Mouse (Mus musculus): ENCODE data around the gene Kri1. TPM values are rescaled to one million over a fixed set of nuclear protein-coding genes. Genes with fewer than 3 reads are reported as not detected.

Gene Kri1
- polyA plus RNA-seq, 1 experiment = 48.2 TPM

DNA sequence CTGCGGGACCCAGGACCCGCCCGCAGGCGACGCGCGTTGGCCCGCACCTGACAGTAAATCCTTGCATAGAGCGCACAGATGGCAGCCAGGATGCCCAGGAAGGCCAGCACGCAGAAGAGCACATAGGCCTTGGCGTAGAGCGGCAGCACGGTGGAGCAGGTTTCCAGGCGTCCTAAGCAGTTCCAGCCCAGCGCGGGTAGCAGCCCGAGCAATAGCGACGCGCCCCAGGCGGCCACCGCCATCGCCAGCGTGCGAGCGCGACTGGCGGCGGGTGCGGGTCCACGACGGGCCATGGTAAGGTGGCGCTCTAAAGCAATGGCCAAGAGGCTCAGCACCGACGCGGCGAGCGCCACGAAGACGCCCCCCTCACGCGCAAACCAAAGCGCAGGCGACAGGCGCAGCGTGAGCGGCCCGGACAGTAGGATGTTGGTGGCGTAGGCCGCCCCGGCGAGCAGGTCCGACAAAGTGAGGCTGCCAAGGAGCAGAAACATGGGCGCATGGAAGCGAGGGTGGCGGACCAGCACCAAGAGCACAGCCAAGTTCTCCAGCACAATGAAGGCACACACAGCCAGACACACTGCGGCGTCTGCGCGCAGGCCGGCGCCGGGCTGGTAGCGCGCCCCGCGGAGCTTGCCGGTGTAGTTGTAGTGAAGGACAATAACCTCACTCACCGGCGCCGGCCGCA is 43.2 kb downstream of the Kri1 start:
- Histone ChIP-seq H3K27ac (ENCODE audit: insufficient read depth, low read length) (peak overlapping the region; percentile 95), H3K4me1 (ENCODE audit: control insufficient read depth, insufficient read depth, low read length) (peaks cover 11% of the 10 kb centered on the region; the same call in 1 of the 2 replicates), H3K4me3 (replicated peaks; ENCODE audit: insufficient read depth, low read depth, low read length) (peak overlapping the region; percentile 76), H3K27me3 (ENCODE audit: control insufficient read depth, insufficient read depth, low read length) (no peaks in the 10 kb centered on the region; the same call in 1 of the 2 replicates)
- TF ChIP-seq CTCF (IDR thresholded peaks at IDR 0.05; ENCODE audit: borderline replicate concordance, insufficient read depth, low read depth, low read length) = 0 out of 2 replicates have a peak, but pooled peaks have one; percentile 6
- TF ChIP-seq POLR2A (IDR thresholded peaks at IDR 0.05; ENCODE audit: borderline replicate concordance, insufficient read depth, low read length) = peak; percentile 25; the same call in 1 of the 2 replicates
- under 1% methylated on average over 72 of the region's 72 CpGs for WGBS
- DNase-seq = peak; percentile 80 to 86

DNA sequence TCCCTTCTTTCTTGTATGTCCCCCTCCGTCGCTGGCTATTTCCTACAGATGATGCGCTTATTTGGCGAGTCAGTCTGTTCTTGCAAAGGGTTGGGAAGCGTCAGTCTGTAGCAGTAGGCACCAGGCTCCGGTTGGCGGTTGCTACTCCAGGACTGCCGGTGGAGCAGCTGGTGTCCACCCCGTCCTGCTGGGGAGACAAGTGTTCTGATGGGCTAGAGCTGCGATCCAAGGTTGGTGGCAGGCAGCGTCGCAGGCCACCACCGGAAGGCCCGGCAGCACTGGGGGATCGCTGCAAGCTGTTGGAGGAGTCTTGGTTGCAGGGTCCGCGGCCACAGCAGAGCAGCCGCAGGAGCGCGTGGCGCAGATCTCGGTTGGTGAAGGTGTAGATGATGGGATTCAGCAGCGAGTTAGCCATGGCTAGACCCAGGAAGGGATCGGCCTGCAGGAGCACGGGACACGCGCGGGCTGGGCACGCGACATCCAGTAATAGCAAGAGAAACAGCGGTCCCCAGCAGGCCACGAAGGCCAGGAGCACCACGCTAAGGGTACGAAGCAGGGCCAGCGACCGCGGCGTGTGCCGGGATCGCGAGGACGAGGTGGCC is 43.8 kb downstream of the Kri1 start:
- TF ChIP-seq CTCF (IDR thresholded peaks at IDR 0.05; ENCODE audit: borderline replicate concordance, insufficient read depth, low read depth, low read length) = no peak
- TF ChIP-seq POLR2A (IDR thresholded peaks at IDR 0.05; ENCODE audit: borderline replicate concordance, insufficient read depth, low read length) = peak; percentile 58; the same call in 1 of the 2 replicates
- Histone ChIP-seq H3K27me3 (ENCODE audit: control insufficient read depth, insufficient read depth, low read length) (no peaks in the 10 kb centered on the region; the same call in 1 of the 2 replicates), H3K4me1 (ENCODE audit: control insufficient read depth, insufficient read depth, low read length) (peaks cover 11% of the 10 kb centered on the region; the same call in 1 of the 2 replicates), H3K4me3 (replicated peaks; ENCODE audit: insufficient read depth, low read depth, low read length) (peak overlapping the region; percentile 76), H3K27ac (ENCODE audit: insufficient read depth, low read length) (peak overlapping the region; percentile 95)
- peak in 1 of 2 experiments; percentile 90 for DNase-seq
- under 1% methylated on average over 42 of the region's 42 CpGs for WGBS

- 2% methylated on average over 11 of the region's 11 CpGs for WGBS
- Histone ChIP-seq H3K27ac (ENCODE audit: insufficient read depth, low read length) (no peak overlapping the region), H3K4me1 (ENCODE audit: control insufficient read depth, insufficient read depth, low read length) (peaks cover 17% of the 10 kb centered on the region), H3K4me3 (replicated peaks; ENCODE audit: insufficient read depth, low read depth, low read length) (peak overlapping the region; percentile 20), H3K27me3 (ENCODE audit: control insufficient read depth, insufficient read depth, low read length) (no peaks in the 10 kb centered on the region)
- peak; percentile 96 for TF ChIP-seq CTCF (IDR thresholded peaks at IDR 0.05; ENCODE audit: borderline replicate concordance, insufficient read depth, low read depth, low read length)
- no peak for TF ChIP-seq POLR2A (IDR thresholded peaks at IDR 0.05; ENCODE audit: borderline replicate concordance, insufficient read depth, low read length)
- peak; percentile 79 to 86 for DNase-seq
Measured at GRCm38 (mm10) chr9:21241343-21241742, 46.4 kb downstream of the Kri1 start.

DNA sequence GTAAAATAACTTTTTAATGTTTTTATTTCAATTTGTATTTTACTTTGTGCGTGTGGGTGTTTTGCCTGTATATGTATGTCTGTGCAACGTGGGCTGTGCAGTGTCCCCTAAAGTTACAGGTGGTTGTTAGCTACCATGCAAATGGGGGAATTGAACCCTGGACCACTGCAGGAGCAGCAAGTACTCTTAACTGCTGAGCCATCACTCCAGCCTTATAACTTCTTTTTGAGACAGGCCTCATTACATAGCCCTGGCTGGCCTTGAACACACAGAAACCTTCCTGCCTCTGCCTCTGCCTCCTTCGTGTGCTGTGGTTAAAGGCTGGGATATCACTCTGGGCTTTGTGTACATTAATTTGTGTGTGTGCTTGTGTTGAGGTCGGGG is 48.3 kb downstream of the Kri1 start:
- Histone ChIP-seq H3K4me1 (ENCODE audit: control insufficient read depth, insufficient read depth, low read length) (peaks cover 18% of the 10 kb centered on the region), H3K27me3 (ENCODE audit: control insufficient read depth, insufficient read depth, low read length) (no peaks in the 10 kb centered on the region), H3K4me3 (replicated peaks; ENCODE audit: insufficient read depth, low read depth, low read length) (peak overlapping the region; percentile 82), H3K27ac (ENCODE audit: insufficient read depth, low read length) (peak overlapping the region; percentile 98; the same call in 1 of the 2 replicates)
- TF ChIP-seq POLR2A (IDR thresholded peaks at IDR 0.05; ENCODE audit: borderline replicate concordance, insufficient read depth, low read length) (no peak), CTCF (IDR thresholded peaks at IDR 0.05; ENCODE audit: borderline replicate concordance, insufficient read depth, low read depth, low read length) (no peak)
- no peak for DNase-seq
- 25% methylated on average over 4 of the region's 4 CpGs for WGBS

GRCm38 (mm10) chr9:21238733-21239464 is 48.9 kb downstream of the Kri1 start, which contains the start of gene Keap1:
TSS of gene Keap1 (minus strand) at chr9:21239361.
- peaks cover 18% of the 10 kb centered on the region for H3K4me1 ChIP-seq (ENCODE audit: control insufficient read depth, insufficient read depth, low read length)
- H3K4me3 ChIP-seq (replicated peaks; ENCODE audit: insufficient read depth, low read depth, low read length) = peak within 1 kb of the TSS; percentile 82
- TF ChIP-seq CTCF (IDR thresholded peaks at IDR 0.05; ENCODE audit: borderline replicate concordance, insufficient read depth, low read depth, low read length) (no peak), POLR2A (IDR thresholded peaks at IDR 0.05; ENCODE audit: borderline replicate concordance, insufficient read depth, low read length) (peak; percentile 46; the same call in 1 of the 2 replicates)
- DNase-seq = peak; percentile 83 to 87
- H3K27me3 ChIP-seq (ENCODE audit: control insufficient read depth, insufficient read depth, low read length) = no peaks in the 10 kb centered on the region
- H3K27ac ChIP-seq (ENCODE audit: insufficient read depth, low read length) = peak within 1 kb of the TSS; percentile 98
- WGBS = under 1% methylated on average over 82 of the region's 90 CpGs

GRCm38 (mm10) chr9:21238004-21238732 is 49.6 kb downstream of the Kri1 start:
- peak overlapping the region; percentile 82 for H3K4me3 ChIP-seq (replicated peaks; ENCODE audit: insufficient read depth, low read depth, low read length)
- under 1% methylated on average over 31 of the region's 31 CpGs for WGBS
- DNase-seq = no peak
- peaks cover 22% of the 10 kb centered on the region for H3K4me1 ChIP-seq (ENCODE audit: control insufficient read depth, insufficient read depth, low read length)
- no peak for TF ChIP-seq CTCF (IDR thresholded peaks at IDR 0.05; ENCODE audit: borderline replicate concordance, insufficient read depth, low read depth, low read length)
- no peak for TF ChIP-seq POLR2A (IDR thresholded peaks at IDR 0.05; ENCODE audit: borderline replicate concordance, insufficient read depth, low read length)
- peak overlapping the region; percentile 98 for H3K27ac ChIP-seq (ENCODE audit: insufficient read depth, low read length)
- no peaks in the 10 kb centered on the region for H3K27me3 ChIP-seq (ENCODE audit: control insufficient read depth, insufficient read depth, low read length)

Data from cerebellum, adult 2 months (tissue).